Mouse (Mus musculus): ENCODE measurements around the gene Maco1.

Gene Maco1

DNA sequence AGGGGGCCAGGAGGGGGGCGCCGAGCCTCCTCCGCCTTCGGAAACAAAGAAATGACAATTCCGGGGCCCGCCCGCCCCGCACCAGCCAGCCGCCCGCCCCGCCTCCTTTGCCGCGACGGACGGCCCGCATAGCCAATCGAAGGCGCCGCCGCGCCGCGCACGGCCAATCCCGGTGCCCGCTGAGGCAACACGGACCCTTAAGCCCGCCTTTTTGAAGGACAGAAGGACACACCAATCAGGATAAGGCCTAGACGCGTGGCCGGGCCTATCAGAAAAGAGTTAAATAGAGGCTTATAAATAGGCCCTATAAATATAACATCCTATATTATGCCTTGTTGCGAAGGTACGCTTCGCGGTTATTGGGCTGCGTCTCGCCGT is at the start of gene Maco1:
Maco1 (minus strand) TSS at position 87 of the 378 bp plus-strand sequence.
- peak; percentile 99 for DNase-seq (ENCODE audit: low spot score)

DNA sequence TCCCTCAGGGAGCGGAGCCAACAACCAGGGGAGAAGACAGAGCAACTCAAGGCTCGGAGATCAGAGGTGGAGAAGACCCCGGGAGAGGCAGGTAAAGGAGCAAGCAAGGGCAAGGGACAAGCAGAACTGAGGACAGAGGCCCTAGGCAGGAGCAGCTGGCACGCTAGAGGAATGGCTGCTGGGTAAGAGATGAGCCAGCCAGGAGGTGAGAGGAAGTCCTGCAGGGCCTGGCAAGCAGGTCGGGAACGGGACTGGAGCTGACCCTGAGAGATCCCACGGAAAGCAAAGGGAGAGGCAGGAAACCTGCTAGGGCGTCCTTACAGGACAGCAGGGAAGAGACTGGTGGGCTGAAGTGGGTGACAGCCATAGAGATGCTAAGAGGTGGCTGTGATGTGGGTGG is 48.0 kb upstream of the Maco1 start:
- DNase-seq (ENCODE audit: low spot score) = no peak

DNA sequence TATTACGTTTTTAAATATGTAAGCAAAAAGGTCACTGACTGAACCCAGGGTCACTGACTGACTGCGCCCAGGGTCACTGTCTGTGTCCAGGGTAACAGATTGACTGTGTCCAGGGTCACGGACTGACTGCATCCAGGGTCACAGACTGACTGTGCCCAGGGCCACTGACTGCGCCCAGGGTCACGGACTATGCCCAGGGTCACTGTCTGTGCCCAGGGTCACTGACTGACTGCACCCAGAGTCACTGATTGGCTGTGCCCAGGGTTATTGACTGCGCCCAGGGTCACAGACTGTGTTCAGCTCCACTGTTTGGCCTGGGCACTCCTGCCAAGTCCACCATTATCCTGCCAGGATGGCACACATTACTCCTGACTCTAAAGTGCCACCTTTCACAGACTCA is 44.1 kb upstream of the Maco1 start:
- no peak for DNase-seq (ENCODE audit: low spot score)

DNA sequence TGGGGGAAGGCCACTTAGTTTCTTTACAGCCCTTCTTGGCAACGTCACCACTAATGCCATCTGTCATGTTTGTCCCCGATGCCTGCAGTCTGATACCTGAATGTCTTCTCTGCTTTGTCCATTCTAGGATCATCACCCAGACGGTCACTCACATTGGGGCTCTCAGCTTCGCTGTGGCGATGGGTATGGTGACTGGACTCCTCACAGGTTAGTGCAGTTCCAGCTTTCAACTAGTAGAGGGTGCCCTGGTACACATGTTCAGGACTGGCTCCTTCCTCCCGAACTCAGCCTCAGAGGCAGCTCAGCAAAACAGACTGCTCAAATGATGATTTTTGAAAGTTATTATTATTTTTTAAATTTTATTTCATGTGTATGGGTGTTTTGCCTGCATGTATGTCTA is 39.0 kb upstream of the Maco1 start:
- DNase-seq (ENCODE audit: low spot score) = no peak

DNA sequence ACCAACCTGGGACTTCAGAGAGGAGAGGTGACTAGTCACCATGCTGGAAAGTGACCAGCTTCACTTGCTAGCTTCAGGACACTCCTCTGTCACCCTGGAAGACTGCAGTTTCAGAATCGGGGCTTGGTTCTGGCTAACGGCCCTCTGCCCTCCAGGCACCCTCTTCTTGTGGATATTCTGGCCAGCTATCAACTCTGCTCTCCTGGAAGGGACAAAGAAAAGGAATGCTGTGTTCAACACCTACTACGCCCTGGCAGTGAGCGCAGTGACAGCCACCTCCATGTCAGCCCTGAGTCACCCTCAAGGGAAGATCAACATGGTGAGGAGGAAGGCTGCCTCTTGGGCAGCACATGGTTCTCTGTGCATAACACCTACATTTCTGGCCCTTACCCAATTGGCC is 31.2 kb upstream of the Maco1 start:
- no peak for DNase-seq (ENCODE audit: low spot score)

DNA sequence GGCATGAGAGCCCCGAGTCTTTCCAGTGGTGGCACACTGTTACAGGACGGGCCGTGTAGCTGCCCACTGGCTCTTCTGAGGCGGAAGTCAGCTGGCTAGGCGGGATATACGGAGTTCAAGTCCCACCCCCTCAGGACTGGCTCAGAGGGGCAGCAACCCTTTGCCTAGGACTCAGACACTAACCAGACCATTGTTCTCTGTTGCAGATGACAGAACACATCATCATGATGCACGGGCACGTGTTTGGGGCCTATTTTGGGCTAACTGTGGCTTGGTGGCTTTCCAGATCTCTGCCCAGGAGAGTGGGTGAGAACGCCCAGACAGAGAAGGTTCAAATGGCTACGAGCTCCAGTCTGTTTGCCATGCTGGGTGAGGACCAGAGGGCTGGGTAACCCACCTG is 30.7 kb upstream of the Maco1 start:
- no peak for DNase-seq (ENCODE audit: low spot score)

DNA sequence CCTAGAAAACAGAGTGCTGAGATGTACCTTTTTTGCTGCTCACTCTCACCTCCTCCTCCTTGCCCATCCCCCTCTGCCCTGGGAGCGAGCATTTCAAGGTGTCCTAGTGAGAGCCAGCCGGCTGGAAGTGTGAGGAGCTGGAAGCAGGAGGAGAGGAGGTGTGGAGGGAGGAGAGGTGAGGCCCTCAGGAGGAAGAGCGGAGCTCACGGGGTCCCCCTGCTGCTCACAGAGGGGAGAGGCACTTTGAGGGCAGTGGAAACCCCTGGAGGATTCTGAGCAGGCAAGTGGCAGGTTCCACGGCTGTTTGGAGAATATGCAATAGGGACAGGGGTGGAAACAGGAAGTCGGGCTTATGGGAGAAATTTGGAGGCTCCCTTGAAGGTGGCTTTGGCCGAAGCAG is 30.1 kb upstream of the Maco1 start:
- DNase-seq (ENCODE audit: low spot score) = peak; percentile 59

DNA sequence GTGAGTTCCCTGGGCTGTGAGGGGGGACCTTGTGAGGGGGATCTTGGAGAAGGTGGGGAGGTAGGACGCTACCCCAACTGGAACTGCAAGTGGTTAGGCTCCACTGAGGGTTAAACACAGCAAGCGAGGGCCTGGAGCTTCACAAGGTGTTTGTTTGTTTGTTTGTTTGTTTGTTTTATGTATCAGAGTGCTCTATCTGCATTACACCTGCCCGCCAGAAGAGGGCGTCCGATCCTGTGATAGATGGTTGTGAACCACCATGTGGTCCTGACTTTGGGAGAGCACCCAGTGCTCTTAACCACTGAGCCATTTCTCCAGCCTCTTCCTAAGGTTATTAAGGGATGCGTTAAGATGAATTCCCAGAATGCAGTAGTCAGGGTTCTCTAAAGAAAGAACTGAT is 26.9 kb upstream of the Maco1 start:
- no peak for DNase-seq (ENCODE audit: low spot score)

DNA sequence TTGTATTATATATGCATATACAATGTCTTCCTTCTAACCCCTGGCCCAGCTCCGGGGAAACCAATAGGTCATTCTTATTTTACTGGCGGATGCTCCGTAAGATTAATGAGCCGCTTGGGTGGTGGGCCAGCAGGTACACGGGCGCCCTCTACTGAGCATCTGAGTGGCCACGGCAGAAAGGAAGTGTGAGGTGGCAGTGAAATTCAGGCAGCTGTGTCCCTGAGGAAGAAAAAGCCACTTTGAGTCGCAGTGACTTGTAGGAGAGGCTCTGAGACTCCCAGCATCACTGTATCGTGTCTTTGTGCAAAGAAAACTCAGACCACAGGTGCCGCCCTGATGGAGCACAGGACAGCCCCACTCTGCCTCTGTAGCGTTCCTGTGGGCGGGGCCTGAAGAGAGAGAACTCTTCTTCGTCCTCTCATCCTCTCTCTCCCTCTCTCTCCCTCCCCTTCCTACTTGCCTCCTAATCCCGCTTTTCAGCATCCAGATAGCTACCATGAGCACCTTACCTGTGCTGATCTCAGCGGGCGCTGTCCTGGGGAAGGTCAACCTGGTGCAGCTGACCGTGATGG is 26.4 kb upstream of the Maco1 start:
- peak; percentile 88 for DNase-seq (ENCODE audit: low spot score)

DNA sequence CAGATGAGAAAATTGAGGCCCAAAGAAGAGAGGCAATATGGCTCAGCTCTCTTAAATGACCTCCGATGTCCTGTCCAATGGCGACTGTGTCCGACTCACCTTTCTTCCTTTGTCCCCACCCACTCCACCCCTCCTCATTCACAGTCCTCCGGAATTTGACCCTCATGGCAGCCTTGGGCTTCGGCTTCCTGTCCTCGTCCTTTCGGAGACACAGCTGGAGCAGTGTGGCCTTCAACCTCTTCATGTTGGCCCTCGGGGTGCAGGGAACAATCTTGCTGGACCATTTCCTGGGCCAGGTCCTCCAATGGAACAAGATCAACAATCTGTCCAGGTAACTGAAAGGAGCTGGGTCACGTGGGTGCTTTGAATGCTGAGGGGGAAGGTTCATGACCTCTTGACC is 23.0 kb upstream of the Maco1 start:
- DNase-seq (ENCODE audit: low spot score) = no peak

DNA sequence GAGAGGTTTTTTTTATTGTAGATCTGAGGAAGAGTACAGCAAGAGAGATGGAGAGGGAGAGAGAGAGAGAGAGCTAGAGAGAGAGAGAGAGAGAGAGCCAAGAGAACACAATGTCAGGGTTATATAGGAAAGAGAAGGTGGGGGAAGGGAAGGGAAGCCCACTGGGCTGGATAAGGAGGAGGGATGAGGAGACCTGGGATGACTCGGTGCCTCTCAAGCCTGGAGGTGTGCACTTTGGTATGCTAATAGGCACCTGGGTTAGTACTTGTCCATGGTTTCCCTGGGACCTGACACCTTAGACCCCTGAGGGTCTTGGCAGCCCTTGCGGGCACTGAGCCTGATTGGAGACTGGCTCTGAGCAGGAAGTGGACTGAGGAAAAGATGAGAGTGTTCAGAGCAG is 18.8 kb upstream of the Maco1 start:
- DNase-seq (ENCODE audit: low spot score) = no peak

DNA sequence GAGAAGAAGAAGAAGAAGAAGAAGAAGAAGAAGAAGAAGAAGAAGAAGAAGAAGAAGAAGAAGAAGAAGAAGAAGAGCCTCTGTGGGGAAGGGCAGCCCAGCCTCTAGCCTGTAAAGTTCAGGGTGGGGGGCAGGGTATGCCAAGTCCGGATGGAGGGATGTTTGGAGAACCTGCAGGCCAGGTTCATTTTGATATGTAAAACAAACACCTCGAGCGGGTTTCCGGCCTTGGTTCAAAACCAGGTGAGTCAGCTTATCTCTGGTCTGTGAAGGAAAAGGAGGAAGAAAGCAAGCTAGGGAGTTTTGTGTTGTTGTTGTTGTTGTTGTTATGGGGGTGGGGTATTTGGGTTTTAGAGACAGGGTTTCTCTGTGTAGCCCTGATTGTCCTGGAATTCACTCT is 18.3 kb upstream of the Maco1 start:
- no peak for DNase-seq (ENCODE audit: low spot score)

DNA sequence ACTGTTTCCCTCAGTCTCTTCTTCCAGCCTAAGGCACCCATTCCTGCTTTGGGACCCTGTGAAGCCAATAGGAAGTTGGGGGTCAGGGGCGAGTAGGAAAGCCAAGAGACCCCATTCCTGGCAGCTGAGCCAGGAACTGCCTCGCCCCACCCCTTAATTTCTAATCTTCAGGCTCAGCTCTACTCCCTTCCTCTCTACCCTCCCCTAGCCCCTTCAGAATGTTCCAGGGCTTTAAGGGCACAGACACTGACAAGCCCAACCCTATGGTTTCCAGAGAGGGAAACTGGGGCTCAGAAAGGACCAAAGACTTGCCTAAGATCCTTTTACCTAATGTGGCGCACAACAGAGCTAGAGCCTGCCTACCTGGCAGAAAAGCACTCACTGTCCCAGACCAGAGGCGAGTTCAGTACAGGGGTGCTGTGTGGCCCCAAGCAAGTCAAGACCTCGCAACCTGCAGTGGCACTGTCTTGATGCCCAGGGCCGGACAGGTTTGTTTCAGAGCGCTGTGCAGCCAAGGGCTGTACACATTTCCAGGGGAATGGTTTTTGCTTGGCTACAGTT is 16.8 kb upstream of the Maco1 start:
- no peak for DNase-seq (ENCODE audit: low spot score)

DNA sequence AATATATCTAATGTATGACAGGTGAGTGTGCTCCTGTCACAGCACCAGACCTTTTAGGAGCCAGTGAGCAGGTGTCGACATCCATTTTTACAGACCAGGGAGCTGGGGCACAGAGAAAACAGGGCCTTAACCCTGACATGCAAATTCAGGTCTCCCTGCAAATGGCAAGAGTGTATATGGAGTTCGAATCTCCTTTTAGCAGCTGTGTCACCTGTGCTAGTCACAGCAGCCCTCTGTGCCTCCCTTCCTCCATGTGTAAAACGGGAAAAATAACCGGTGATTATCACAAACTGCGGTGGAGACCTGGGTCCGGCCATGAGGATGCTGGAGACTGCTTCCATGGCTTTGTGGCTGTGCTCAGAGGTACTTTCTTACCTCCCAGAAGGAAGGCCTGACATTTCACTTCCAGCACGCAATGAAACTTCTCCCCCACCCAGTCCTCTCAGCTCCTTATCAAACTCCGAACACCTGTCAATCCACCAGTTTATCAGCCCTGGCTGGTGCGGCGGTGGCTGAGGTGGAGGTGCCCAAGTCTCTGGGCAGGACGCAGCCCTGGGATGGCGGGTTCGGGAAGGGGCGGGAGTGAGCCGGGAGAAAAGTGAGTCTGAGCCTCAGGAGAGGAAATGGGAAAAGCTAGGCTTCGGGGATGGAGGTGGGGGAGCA is 16.1 kb upstream of the Maco1 start:
- DNase-seq (ENCODE audit: low spot score) = peak; percentile 26

DNA sequence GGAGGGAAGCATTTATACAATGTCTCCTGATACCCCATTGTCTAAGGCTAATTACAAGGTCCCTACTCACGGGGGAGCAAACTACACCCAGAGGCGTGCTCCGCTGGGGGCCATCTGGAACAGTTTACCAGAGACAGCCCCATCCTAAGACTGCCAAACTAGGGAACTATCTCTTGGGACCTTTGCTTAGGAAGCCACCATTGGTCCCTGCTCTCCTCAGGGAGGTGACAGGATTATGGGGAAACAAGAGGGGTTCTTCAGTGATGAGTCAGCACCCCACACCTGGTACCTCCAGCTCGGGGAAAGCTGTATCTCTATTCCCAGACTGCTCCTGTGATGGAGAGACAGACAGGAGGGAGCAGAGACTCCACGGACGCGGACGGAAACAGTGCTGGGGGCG is 15.3 kb upstream of the Maco1 start:
- no peak for DNase-seq (ENCODE audit: low spot score)

DNA sequence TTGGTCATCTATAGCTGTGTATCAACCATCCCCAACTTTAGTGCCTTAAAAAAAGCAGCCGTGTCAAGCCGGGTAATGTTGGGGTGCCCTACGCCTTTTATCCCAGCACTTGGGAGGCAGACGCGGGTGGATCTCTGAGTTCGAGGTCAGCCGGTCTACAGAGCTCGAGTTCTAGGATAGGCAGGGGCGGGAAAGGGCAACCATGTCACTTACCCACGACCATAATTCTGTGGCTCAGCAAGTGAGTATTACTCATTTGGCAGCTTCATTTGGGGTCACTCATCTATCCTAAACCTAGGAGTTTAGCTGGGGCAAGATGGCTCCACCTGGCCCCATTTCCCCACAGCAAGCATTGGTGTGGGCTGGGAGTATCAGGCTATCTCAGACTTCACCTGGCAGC is 14.9 kb upstream of the Maco1 start:
- no peak for DNase-seq (ENCODE audit: low spot score)

DNA sequence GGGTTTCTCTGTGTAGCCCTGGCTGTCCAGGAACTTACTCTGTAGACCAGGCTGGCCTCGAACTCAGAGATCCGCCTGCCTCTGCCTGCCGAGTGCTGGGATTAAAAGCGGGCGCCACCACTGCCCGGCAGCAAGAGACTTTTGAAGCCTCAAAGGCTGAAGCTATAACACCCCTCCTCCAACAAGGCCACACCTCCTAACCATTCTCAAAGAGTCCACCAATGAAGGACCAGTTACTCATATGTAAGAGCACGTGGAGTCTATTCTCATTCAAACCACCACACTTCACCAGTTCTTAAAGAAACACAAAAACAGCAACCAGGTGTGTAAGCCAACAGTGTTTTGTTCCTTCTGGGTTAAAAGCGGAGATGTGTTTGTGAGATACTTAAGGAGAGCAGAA is 14.5 kb upstream of the Maco1 start:
- no peak for DNase-seq (ENCODE audit: low spot score)

DNA sequence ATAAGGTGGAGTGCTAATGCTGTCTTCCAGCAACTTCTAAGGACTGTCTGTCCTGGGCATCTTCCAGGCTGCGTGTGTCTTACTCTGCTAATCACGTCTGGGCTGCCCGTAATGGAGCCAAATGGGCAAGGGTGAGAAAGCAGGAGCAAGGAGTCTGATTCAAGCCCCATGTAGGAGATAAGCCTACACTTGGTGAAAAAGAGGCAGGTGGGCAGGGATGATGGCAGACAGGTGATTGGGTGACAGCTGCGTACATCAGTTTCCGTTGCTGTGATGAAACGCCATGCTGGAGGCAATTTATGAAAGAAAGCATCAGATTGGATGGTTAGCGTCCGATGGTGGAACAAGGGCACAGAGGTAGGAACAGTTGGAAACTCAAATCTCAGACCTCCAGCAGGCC is 14.1 kb upstream of the Maco1 start:
- no peak for DNase-seq (ENCODE audit: low spot score)

DNA sequence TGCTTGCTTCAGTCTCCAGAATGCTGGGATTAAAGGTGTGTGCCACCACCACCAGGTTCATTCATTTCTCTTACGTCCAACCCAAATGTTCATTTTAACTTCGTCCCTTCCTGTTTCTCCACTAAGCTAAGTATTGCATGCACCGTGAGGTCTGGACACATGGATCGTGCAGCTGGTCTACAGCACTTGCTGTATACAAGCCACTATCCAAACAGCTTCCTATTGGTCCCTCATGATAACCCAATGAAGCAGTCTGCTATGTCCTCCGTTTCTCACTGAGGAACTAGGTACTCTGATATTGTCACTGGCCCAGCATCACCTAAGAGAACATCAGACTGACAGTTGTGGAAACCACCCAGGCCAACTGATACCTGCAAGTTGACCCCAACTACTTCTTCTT is 12.6 kb upstream of the Maco1 start:
- no peak for DNase-seq (ENCODE audit: low spot score)

DNA sequence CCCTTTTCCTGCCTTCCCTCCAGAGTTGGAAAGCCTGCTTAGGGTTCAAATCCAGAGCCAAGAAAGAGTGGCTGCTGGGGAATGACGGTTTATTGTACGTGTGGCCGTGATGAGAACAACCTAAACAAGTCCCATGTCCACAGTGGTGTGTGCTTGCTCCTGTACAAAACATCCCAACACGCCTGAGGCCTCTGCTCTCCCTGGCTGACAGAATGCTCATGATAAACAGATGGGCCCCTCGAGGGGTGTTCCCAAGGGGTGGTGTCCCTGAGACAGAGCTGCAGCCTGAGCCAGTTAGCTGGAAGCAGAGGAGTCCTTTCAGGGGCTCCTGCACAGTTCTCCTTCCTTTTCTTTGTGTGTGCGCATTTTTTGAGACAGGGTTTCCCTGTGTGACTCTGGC is 12.2 kb upstream of the Maco1 start:
- DNase-seq (ENCODE audit: low spot score) = no peak

DNA sequence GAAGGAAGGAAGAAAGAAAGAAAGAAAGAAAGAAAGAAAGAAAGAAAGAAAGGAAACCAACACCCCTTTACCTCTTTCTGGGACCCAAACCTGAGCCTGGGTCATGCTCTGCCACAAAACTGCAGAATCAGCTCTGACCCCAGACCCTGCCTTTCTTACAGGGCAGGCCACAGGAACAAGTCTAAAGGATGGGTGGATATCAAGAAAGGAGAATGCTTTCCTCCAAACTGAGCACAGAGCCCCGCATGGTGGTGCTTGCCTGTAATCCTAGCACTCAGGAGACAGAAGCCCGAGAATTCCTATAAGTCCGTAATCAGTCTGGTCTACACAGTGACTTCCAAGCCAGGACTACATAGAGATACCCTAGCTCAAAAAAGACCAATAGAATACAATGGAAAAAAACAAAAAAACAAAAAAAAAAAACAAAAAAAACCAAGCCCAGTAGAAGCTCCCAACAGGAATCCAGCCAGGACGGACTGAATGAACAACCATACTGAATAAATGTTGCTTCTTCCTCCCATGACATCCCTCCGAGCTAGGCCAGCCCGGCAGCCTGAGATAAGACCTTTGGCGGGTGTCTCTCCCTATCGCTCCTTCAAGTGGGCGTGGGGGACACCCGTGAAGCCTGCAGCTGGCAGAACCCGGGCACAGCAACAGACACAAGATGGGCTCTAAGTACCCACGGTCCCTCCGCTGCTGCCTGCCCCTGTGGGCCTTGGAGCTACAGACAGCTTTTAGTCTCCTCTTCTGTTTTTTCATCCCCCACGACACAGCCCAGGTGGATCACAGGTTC is 11.0 kb upstream of the Maco1 start, which contains the start of gene Rhd:
Rhd (plus strand) TSS at position 600 of the 793 bp plus-strand sequence.
- no peak for DNase-seq (ENCODE audit: low spot score)

DNA sequence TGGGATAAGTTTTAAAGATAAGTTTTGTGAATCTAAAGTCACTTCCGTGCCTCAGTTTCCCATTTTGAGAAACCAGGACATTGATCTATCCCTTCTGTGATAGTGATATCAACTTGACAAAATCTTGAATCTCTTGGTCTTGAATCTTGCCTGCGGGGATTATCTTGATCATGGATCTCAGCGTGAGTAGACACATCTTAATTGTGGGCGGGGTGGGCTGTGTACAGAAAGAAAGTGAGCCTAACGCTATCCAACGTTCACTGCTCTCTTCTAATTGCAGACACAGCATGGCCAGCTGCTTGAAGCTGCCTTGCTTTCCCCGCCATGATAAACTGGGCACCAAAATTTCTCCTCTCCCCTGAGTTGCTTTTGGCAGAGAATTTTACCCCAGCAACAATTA is 9.9 kb upstream of the Maco1 start:
- no peak for DNase-seq (ENCODE audit: low spot score)

DNA sequence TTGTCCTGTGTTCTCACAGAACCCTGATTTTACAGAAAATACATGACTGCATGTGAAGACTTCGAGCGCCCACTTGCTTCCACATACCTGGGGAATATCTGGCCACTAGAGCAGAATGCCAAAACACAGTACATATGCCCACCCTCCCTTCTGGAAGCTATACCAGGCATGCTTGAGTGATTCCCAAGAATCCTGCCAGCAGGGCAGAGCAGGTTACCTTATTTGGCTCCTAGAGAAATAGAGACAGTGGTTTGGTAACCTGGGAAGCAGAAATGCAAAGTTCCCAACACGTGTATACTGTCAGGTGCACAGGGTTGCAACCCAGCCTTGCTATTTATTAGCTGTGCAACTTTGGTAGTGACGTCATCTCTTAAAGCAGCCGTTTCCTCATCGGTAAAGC is 8.7 kb upstream of the Maco1 start:
- no peak for DNase-seq (ENCODE audit: low spot score)

All from embryo, embryonic 10 days (tissue).